Mouse (Mus musculus) myocyte (in vitro differentiated cells): ENCODE measurements around the gene Cyp2b23.
"Not testable (repeated sequence)": the region's sequence is repeated elsewhere in the genome, so short reads cannot be mapped to it uniquely, and the experiment has no call there.

Source experiments
- CEBPB ChIP-seq: IDR thresholded peaks from 2 replicates; pipeline ENCODE4 v1.6.1; 2011; ENCODE audit warnings: mild to moderate bottlenecking, moderate library complexity; ENCODE audit not compliant: poor library complexity, insufficient read depth, severe bottlenecking
- E2F4 ChIP-seq: IDR thresholded peaks from one replicate; pipeline ENCODE4 v1.6.1; 2011; ENCODE audit warnings: mild to moderate bottlenecking, control low read depth, moderate library complexity; ENCODE audit not compliant: insufficient read depth
- MAX ChIP-seq: IDR thresholded peaks from one replicate; pipeline ENCODE4 v1.6.1; 2011; ENCODE audit warnings: low read depth, mild to moderate bottlenecking, control low read depth
- MYOD1 ChIP-seq, 3 experiments: IDR thresholded peaks; one replicate each; pipeline ENCODE4 v1.6.1; 2011; ENCODE audit warnings: control low read depth in 2 of 3, low read depth in 2 of 3, mild to moderate bottlenecking in 2 of 3, moderate library complexity in 1 of 3; ENCODE audit not compliant: insufficient read length in 2 of 3, control insufficient read depth in 1 of 3
- MYOG ChIP-seq, 3 experiments: IDR thresholded peaks; one replicate each; pipeline ENCODE4 v1.6.1; 2011; ENCODE audit warnings: control low read depth in 2 of 3, low read depth in 2 of 3, mild to moderate bottlenecking in 2 of 3; ENCODE audit not compliant: insufficient read length in 2 of 3, control insufficient read depth in 1 of 3, insufficient read depth in 1 of 3
- POLR2A ChIP-seq: IDR thresholded peaks from one replicate; pipeline ENCODE4 v1.6.1; 2011; ENCODE audit warnings: low read depth, mild to moderate bottlenecking, control low read depth, moderate library complexity; ENCODE audit not compliant: insufficient read length
- POLR2AphosphoS2 ChIP-seq: IDR thresholded peaks from one replicate; pipeline ENCODE4 v1.6.1; 2011; ENCODE audit warnings: low read depth, control low read depth; ENCODE audit not compliant: insufficient read length
- REST ChIP-seq: IDR thresholded peaks from one replicate; pipeline ENCODE4 v1.6.1; 2011; ENCODE audit warnings: mild to moderate bottlenecking, control low read depth, moderate library complexity; ENCODE audit not compliant: insufficient read depth, insufficient read length
- SRF ChIP-seq: IDR thresholded peaks from one replicate; pipeline ENCODE4 v1.6.1; 2011; ENCODE audit warnings: low read depth; ENCODE audit not compliant: control insufficient read depth, insufficient read length
- TCF12 ChIP-seq: IDR thresholded peaks from one replicate; pipeline ENCODE4 v1.6.1; 2011; ENCODE audit warnings: mild to moderate bottlenecking, control low read depth; ENCODE audit not compliant: poor library complexity, insufficient read depth, severe bottlenecking
- TCF3 ChIP-seq: IDR thresholded peaks from one replicate; pipeline ENCODE4 v1.6.1; 2011; ENCODE audit warnings: low read depth, control low read depth; ENCODE audit not compliant: insufficient read length
- USF1 ChIP-seq: IDR thresholded peaks from one replicate; pipeline ENCODE4 v1.6.1; 2011; ENCODE audit warnings: low read depth, mild to moderate bottlenecking, control low read depth, moderate library complexity

- not testable (repeated sequence) for TF ChIP-seq POLR2A; USF1; POLR2AphosphoS2; E2F4; MAX; SRF; TCF12; MYOD1 (IDR thresholded peaks at IDR 0.05; ENCODE audit: control insufficient read depth in 1 of 3, insufficient read length in 2 of 3, low read depth in 2 of 3); CEBPB; MYOG (IDR thresholded peaks at IDR 0.05; ENCODE audit: control insufficient read depth in 1 of 3, insufficient read depth in 1 of 3, insufficient read length in 2 of 3, low read depth in 2 of 3); TCF3; REST
Observed at GRCm38 (mm10) chr7:26618364-26618763, 67.9 kb downstream of the Cyp2b23 start, which contains the start of gene Vmn1r185.
